Mouse (Mus musculus) thymus, adult 2 months (tissue): ENCODE data around the gene Nt5e. TPM values are rescaled to one million over a fixed set of nuclear protein-coding genes. Genes with fewer than 3 reads are reported as not detected.

Experiments
- DNase-seq: peaks from one replicate; pipeline ENCODE4 v3.0.0; 2021
- H3K27ac ChIP-seq: fragments of 200-500 bp; 2 replicates; pipeline ENCODE4 v1.5.1; 2012; ENCODE audit warnings: low read length, control low read depth; ENCODE audit not compliant: control insufficient read depth, insufficient read depth
- H3K27me3 ChIP-seq: fragments of 200-500 bp; 2 replicates; pipeline ENCODE4 v1.6.1; 2012; ENCODE audit warnings: mild to moderate bottlenecking, low read length, moderate library complexity, mixed read lengths; ENCODE audit not compliant: control insufficient read depth, insufficient read depth
- H3K36me3 ChIP-seq: fragments of 200-500 bp; 2 replicates; pipeline ENCODE4 v1.6.1; 2012; ENCODE audit warnings: mild to moderate bottlenecking, low read length, moderate library complexity; ENCODE audit not compliant: control insufficient read depth, insufficient read depth
- H3K4me1 ChIP-seq: fragments of 200-500 bp; replicated peaks from 2 replicates; pipeline ENCODE4 v1.6.1; 2012; ENCODE audit warnings: low read length; ENCODE audit not compliant: control insufficient read depth, insufficient read depth
- H3K4me3 ChIP-seq: fragments of 200-500 bp; 2 replicates; pipeline ENCODE4 v1.5.1; 2012; ENCODE audit warnings: mild to moderate bottlenecking, low read length, control low read depth, moderate library complexity; ENCODE audit not compliant: control insufficient read depth, insufficient read depth
- CTCF ChIP-seq: fragments of 200-500 bp; IDR thresholded peaks from 2 replicates; pipeline ENCODE4 v1.5.1; 2012; ENCODE audit warnings: mild to moderate bottlenecking, control low read depth, low read length, moderate library complexity, borderline replicate concordance; ENCODE audit not compliant: control insufficient read depth, poor library complexity, insufficient read depth; ENCODE audit errors: extremely low read depth
- POLR2A ChIP-seq: fragments of 200-500 bp; IDR thresholded peaks from 2 replicates; pipeline ENCODE4 v1.6.1; 2012; ENCODE audit warnings: mild to moderate bottlenecking, low read length, control low read depth, moderate library complexity; ENCODE audit not compliant: control insufficient read depth, poor library complexity, insufficient read depth; ENCODE audit errors: extremely low read depth
- WGBS: fragments of 180-500 bp; shearing (Covaris S2); methylation state at CpG from one replicate; pipeline ENCODE4 v1.1.7; 2018; 5-methylcytosine and 5-hydroxymethylcytosine counted together
- polyA plus RNA-seq: library from polyadenylated mRNA; depleted of rRNA; stranded (reverse); fragments of >200 nt; gene quantifications from 2 replicates; pipeline ENCODE4 v1.2.3, GENCODE M21; 2012

The Nt5e gene
- polyA plus RNA-seq, 1 experiment, result 1.9 TPM

GRCm38 (mm10) chr9:88342701-88343100 is 15.7 kb downstream of the Nt5e start:
- Histone ChIP-seq H3K4me3 (no peak overlapping the region), H3K4me1 (peaks cover 5% of the 10 kb centered on the region), H3K27me3 (no peaks in the 10 kb centered on the region), H3K36me3 (no peaks in the 10 kb centered on the region), H3K27ac (no peak overlapping the region)
- no peak for TF ChIP-seq CTCF
- no peak for TF ChIP-seq POLR2A
- DNase-seq, result no peak
- WGBS, result 92% methylated on average over 3 of the region's 3 CpGs

GRCm38 (mm10) chr9:88344424-88344823 is 17.4 kb downstream of the Nt5e start:
- TF ChIP-seq CTCF (no peak), POLR2A (no peak)
- Histone ChIP-seq H3K27me3 (no peaks in the 10 kb centered on the region), H3K4me1 (peaks cover 5% of the 10 kb centered on the region), H3K27ac (no peak overlapping the region), H3K36me3 (no peaks in the 10 kb centered on the region), H3K4me3 (no peak overlapping the region)
- no peak for DNase-seq
- WGBS, result 98% methylated on average over 2 of the region's 2 CpGs

- no peak for DNase-seq
- no peaks in the 10 kb centered on the region for H3K27me3 ChIP-seq
- no peak for TF ChIP-seq CTCF
- TF ChIP-seq POLR2A, result no peak
- peaks cover 5% of the 10 kb centered on the region for H3K4me1 ChIP-seq
- H3K27ac ChIP-seq, result no peak overlapping the region
- no peak overlapping the region for H3K4me3 ChIP-seq
- 24% methylated on average over 5 of the region's 5 CpGs for WGBS
- H3K36me3 ChIP-seq, result no peaks in the 10 kb centered on the region
Observed at GRCm38 (mm10) chr9:88346857-88347256, 19.9 kb downstream of the Nt5e start.

- no peak for DNase-seq
- no peak overlapping the region for H3K4me3 ChIP-seq
- no peak overlapping the region for H3K27ac ChIP-seq
- TF ChIP-seq CTCF (no peak), POLR2A (no peak)
- H3K36me3 ChIP-seq, result no peaks in the 10 kb centered on the region
- peaks cover 5% of the 10 kb centered on the region for H3K4me1 ChIP-seq
- WGBS, result 52% methylated on average over 6 of the region's 6 CpGs
- H3K27me3 ChIP-seq, result no peaks in the 10 kb centered on the region
Observed at GRCm38 (mm10) chr9:88348623-88349022, 21.6 kb downstream of the Nt5e start.

GRCm38 (mm10) chr9:88350317-88350716 is 23.3 kb downstream of the Nt5e start:
- 91% methylated on average over 1 of the region's 1 CpGs for WGBS
- no peak overlapping the region for H3K4me3 ChIP-seq
- H3K36me3 ChIP-seq, result no peaks in the 10 kb centered on the region
- DNase-seq, result no peak
- H3K4me1 ChIP-seq, result peaks cover 5% of the 10 kb centered on the region
- H3K27ac ChIP-seq, result no peak overlapping the region
- TF ChIP-seq POLR2A (no peak), CTCF (no peak)
- no peaks in the 10 kb centered on the region for H3K27me3 ChIP-seq

- no peak overlapping the region for H3K4me3 ChIP-seq
- H3K4me1 ChIP-seq, result peaks cover 5% of the 10 kb centered on the region
- no peak for DNase-seq
Observed at GRCm38 (mm10) chr9:88351163-88351562, 24.2 kb downstream of the Nt5e start.

GRCm38 (mm10) chr9:88352741-88353140 is 25.7 kb downstream of the Nt5e start:
- no peaks in the 10 kb centered on the region for H3K27me3 ChIP-seq
- TF ChIP-seq CTCF, result no peak
- no peak for TF ChIP-seq POLR2A
- 63% methylated on average over 6 of the region's 6 CpGs for WGBS
- no peak for DNase-seq
- peaks cover 3% of the 10 kb centered on the region for H3K4me1 ChIP-seq
- no peaks in the 10 kb centered on the region for H3K36me3 ChIP-seq
- no peak overlapping the region for H3K27ac ChIP-seq
- H3K4me3 ChIP-seq, result no peak overlapping the region

More at GRCm38 (mm10) chr9:88351163-88351562, 24.2 kb downstream of the Nt5e start:
- TF ChIP-seq CTCF, result no peak
- no peak for TF ChIP-seq POLR2A
- H3K27me3 ChIP-seq, result no peaks in the 10 kb centered on the region
- no peaks in the 10 kb centered on the region for H3K36me3 ChIP-seq
- 62% methylated on average over 3 of the region's 3 CpGs for WGBS
- H3K27ac ChIP-seq, result no peak overlapping the region
